Mouse (Mus musculus) kidney, adult 18-20 months (tissue): Measurements from ENCODE around the gene Cacng2.
A peak's percentile ranks its signal among the peaks of the same experiment; 100 is the strongest.
"Not testable (repeated sequence)": the region's sequence is repeated elsewhere in the genome, so short reads cannot be mapped to it uniquely, and the experiment has no call there.

ENCODE experiments used
- DNase-seq: peaks from one replicate; pipeline ENCODE4 v3.0.0; 2021

Gene Cacng2

GRCm38 (mm10) chr15:78081384-78081783 lies 38.4 kb downstream of the Cacng2 start:
- no peak for DNase-seq

- DNase-seq = no peak
Observed at GRCm38 (mm10) chr15:78080326-78080725, 39.5 kb downstream of the Cacng2 start.

- DNase-seq = no peak
Observed at GRCm38 (mm10) chr15:78078776-78079628, 40.8 kb downstream of the Cacng2 start.

- DNase-seq = no peak
Observed at GRCm38 (mm10) chr15:78078206-78078605, 41.6 kb downstream of the Cacng2 start.

GRCm38 (mm10) chr15:78075921-78076320 lies 43.9 kb downstream of the Cacng2 start:
- no peak for DNase-seq

GRCm38 (mm10) chr15:78073109-78073508 lies 46.7 kb downstream of the Cacng2 start:
- no peak for DNase-seq

- peak; percentile 42 for DNase-seq
Observed at GRCm38 (mm10) chr15:78066475-78066874, 53.4 kb downstream of the Cacng2 start.

- no peak for DNase-seq
Observed at GRCm38 (mm10) chr15:78065541-78065940, 54.3 kb downstream of the Cacng2 start.

GRCm38 (mm10) chr15:78064340-78064739 lies 55.5 kb downstream of the Cacng2 start:
- no peak for DNase-seq

GRCm38 (mm10) chr15:78062467-78062866 lies 57.4 kb downstream of the Cacng2 start:
- no peak for DNase-seq

- no peak for DNase-seq
Observed at GRCm38 (mm10) chr15:78056930-78057329, 62.9 kb downstream of the Cacng2 start.

- DNase-seq = no peak
Observed at GRCm38 (mm10) chr15:78050682-78051081, 69.1 kb downstream of the Cacng2 start.

- DNase-seq = no peak
Observed at GRCm38 (mm10) chr15:78049933-78050332, 69.9 kb downstream of the Cacng2 start.

GRCm38 (mm10) chr15:78045842-78046241 lies 74.0 kb downstream of the Cacng2 start:
- DNase-seq = no peak

GRCm38 (mm10) chr15:78045314-78045713 lies 74.5 kb downstream of the Cacng2 start:
- no peak for DNase-seq

- DNase-seq = no peak
Observed at GRCm38 (mm10) chr15:78044826-78045225, 75.0 kb downstream of the Cacng2 start.

- DNase-seq = no peak
Observed at GRCm38 (mm10) chr15:78042706-78043105, 77.1 kb downstream of the Cacng2 start.

- DNase-seq = no peak
Observed at GRCm38 (mm10) chr15:78037626-78038025, 82.2 kb downstream of the Cacng2 start.

- DNase-seq = no peak
Observed at GRCm38 (mm10) chr15:78036586-78036985, 83.2 kb downstream of the Cacng2 start.

GRCm38 (mm10) chr15:78029938-78030337 lies 89.9 kb downstream of the Cacng2 start:
- no peak for DNase-seq

GRCm38 (mm10) chr15:78026521-78026920 lies 93.3 kb downstream of the Cacng2 start:
- no peak for DNase-seq

GRCm38 (mm10) chr15:78024211-78024610 lies 95.6 kb downstream of the Cacng2 start:
- no peak for DNase-seq

GRCm38 (mm10) chr15:78014046-78014445 lies 105.8 kb downstream of the Cacng2 start:
- no peak for DNase-seq

GRCm38 (mm10) chr15:78008206-78008605 lies 111.6 kb downstream of the Cacng2 start:
- DNase-seq = not testable (repeated sequence)

- DNase-seq = no peak
Observed at GRCm38 (mm10) chr15:78003929-78004328, 115.9 kb downstream of the Cacng2 start.
